Mouse (Mus musculus) lung, adult 10 weeks (tissue): ENCODE measurements around the gene Mup14. TPM values are rescaled to one million over a fixed set of nuclear protein-coding genes. Genes with fewer than 3 reads are reported as not detected.

ENCODE experiments used
- polyA plus RNA-seq: library from polyadenylated mRNA; stranded (reverse); fragments of 350-450 nt; fragmentation: Illumina TruSeq; extraction: RNeasy Lipid Tissue Mini Kit (QIAGEN cat#74804); gene quantifications from one replicate; pipeline ENCODE4 v1.2.3, GENCODE M21; 2014; ENCODE audit warnings: low read depth, low replicate concordance; ENCODE audit not compliant: insufficient read depth

The Mup14 gene
- 0.74 TPM for polyA plus RNA-seq

DNA sequence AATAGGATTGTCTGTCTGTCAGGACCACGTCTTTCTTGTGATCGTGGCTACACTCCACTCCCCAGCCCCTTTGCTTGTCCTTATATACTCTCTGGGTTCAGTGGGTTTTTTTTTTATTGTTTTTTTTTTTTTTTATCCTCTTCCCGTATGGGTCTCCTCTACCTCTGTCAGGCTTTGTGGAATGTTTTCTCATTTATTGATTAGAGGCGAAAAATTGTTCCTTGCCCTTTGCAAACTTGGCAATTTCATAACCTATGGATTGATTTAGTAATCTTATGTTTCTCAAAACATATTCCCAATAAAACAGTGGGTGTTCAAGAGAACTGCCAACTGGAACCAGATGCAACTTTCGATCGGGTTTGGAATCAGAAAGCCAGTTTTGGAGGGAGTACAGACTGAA lies at the start of gene Mup14:
Mup14 (minus strand) TSS at position 101 of the 400 bp plus-strand sequence.

Other genes with a start within 250 kb of the Mup14 start
- gene Mup13, start 75.7 kb downstream of the Mup14 start, polyA plus RNA-seq, result not detected
- gene Mup15, start 135.7 kb upstream of the Mup14 start, polyA plus RNA-seq, result not detected
- gene Mup16, start 215.5 kb upstream of the Mup14 start, polyA plus RNA-seq, result not detected